Mouse (Mus musculus) common myeloid progenitor, adult 5-6 weeks (primary cell): ENCODE measurements around the gene BC029722. TPM values are rescaled to one million over a fixed set of nuclear protein-coding genes. Genes with fewer than 3 reads are reported as not detected.

Experiments
- ATAC-seq: replicated peaks from 2 replicates; pipeline ENCODE4 v1.8.0; 2016; ENCODE audit warnings: low read depth, mild to moderate bottlenecking, moderate TSS enrichment, inconsistent platforms; ENCODE audit not compliant: poor library complexity, severe bottlenecking
- total RNA-seq: library from RNA; stranded (forward); fragments of 200-1000, 187-1606 nt; gene quantifications from 2 replicates; pipeline ENCODE4 v1.2.3, GENCODE M21; 2017

Gene BC029722
- total RNA-seq, 1 experiment from 2014 or later = 15.3 TPM

- ATAC-seq = no peak
These were observed 31.0 kb downstream of the BC029722 start for GRCm38 (mm10) chr2:155787949-155788931.

DNA sequence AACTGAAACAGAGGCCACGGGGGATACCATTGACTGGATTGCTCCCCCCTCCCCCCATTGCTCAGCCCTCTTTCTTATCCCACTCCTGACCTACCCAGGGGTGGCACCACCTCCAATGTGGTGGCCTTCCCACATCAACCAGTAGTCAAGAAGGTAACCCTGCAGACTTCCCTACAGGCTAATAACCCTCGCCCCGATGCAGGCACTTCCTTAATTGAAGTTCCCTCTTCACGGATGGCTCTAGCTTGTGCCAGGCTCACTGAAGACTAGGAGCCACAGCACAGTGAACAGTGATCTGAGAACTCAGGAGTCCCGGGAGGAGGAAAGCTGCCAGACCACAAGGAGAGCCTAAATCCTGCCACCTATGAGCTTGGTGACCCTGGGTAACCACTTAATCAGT, 32.3 kb downstream of the BC029722 start:
- ATAC-seq = peak; percentile 65; the same call in 1 of the 2 replicates

GRCm38 (mm10) chr2:155784534-155784933, 34.7 kb downstream of the BC029722 start:
- no peak for ATAC-seq

- ATAC-seq = no peak
These were observed 39.7 kb downstream of the BC029722 start for GRCm38 (mm10) chr2:155779506-155779905.

DNA sequence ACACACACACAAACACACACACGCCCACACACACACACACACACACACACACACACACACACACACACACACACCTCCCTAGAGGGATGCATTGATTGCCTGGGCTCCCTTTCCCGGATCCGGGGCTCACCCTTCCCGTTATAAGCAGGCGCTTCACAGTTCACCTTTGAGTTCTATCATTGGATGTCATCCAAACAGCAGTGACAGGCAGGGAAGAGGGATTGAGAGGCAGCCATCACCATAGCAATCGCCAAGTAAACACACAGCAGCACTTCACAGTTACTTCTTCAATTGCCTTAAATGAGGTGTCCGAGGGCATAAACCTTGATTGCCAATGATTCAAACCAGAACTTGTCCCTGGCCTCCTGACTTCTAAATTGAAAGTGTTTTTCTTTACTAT, 40.2 kb downstream of the BC029722 start:
- ATAC-seq = no peak

DNA sequence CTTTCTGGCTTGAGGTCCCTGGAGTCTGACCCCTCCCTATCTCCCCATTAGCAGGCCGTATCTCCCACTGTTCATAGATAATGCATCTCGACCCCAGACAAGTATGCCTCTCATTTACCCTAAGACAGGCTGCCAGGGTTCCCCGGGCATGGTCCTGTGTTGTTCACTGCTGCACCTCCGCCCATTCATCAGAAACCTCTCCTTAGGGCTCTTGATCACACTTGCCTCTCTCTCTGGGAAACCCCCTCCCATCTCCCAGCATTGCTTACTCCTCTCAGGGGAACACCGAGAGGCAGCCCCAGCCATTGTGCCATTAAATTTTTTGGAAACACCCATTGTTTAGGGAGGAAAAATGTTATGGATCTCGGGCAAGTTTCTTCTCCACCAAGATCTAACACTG, 41.2 kb downstream of the BC029722 start:
- ATAC-seq = no peak

DNA sequence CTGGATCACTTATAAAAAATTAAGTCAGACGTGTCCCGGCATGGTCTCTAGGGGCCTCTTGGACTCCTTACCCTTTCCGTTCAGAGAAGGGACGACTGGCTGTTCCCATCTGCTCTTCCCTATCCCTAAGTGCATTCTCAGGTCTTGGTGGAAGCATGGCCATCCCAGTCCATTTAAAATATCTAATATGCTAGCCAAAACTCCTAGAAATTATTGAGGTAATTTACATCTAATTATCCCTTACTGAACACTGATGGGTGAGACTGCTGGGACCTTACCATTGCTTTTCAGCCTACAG, 41.6 kb downstream of the BC029722 start:
- ATAC-seq = no peak

GRCm38 (mm10) chr2:155776824-155777687, 42.2 kb downstream of the BC029722 start:
- ATAC-seq = no peak

DNA sequence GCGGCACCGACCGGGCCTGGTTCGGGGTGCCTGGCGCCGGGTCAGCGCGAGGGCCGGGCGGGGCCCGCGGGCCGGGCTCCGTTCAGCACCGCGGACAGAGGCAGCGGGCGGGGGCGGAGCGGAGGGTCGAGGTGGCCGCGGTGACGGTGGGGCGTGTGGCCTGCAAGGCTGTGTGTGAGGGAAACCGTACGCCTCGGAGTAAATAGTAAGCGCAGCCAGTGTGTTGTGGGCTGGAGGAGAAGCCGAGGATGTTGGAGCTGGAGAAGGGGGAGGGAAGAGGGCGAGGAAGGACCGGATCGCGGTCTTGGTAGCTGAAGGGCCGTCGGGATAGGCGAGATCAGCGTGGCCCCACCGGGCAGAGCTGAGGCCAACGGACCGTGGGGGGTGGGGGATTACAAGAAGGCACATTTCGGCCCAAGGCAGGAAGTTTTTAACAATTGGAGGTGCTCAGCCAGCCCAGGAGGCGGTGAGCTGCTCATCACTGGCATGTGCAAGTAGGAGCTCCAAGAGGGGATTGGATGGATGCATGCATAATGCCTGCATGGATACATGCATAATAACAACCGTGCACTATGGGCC, 43.5 kb downstream of the BC029722 start:
- peak; percentile 93 for ATAC-seq

DNA sequence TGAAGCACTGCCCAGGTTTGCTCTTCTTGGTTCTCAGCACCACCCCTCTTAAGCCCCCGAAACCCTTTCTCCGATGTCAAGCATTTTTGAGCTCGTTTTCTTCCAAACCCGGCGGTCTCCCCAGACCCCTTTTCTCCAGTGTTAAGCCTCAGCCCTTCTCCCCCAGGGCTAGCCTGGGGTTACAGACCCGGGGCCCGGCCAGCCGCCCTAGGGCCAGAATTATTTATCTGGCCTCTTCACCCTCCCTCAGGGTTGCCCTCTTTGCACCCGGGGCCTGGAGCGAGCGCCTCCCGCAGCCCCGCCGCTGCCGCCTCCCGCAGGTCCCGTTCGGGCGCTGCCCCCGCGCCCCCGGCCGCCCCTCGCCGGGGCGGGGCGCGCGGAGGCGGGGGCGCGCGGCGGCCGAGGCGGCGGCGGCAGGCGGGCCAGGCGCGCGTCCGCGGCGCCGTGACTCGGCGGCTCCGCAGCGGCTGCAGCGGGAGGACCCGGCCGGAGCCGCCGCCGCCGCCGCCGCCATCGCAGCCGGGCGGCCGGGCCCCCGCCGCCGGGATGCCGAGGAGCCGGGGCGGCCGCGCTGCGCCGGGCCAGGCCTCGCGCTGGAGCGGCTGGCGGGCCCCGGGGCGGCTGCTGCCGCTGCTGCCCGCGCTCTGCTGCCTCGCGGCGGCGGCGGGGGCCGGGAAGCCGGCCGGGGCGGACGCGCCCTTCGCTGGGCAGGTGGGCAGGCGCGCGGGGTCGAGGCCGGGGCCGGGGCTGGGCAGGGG, 44.1 kb downstream of the BC029722 start, which contains the start of gene Mmp24:
Gene Mmp24, plus strand, starts transcription at position 416 of the 758 bp plus-strand sequence.
- no peak for ATAC-seq

DNA sequence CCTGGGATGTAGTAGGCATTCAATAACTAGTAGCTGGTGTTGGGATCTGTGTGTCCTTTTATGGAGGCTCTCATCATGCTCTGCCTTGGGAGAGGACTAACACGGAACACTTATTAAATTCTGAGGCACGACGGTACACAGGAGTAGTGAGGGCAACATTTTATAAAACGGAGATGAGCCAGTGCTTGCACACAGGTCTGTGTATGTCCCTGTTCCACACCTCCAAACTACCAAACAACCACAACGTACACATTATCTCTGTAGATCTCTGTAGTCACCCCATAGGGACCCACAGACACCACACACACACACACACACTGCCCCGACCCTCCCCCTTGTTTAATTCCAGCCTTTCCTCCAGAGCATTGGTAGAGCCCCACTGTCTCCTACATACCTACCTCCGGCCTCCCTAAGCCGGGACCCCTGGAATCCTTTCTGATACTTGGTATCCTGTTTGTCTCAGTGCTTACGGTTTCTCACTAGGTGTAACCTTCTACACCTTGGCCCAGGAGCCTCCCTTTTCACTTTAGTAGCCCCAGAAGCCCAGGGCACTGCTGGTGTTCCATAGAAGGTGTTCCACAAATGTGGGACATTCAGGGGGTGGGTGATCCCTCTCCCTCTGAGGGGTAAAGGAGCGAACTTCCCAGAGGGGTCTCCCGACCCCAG, 44.8 kb downstream of the BC029722 start:
- ATAC-seq = no peak

DNA sequence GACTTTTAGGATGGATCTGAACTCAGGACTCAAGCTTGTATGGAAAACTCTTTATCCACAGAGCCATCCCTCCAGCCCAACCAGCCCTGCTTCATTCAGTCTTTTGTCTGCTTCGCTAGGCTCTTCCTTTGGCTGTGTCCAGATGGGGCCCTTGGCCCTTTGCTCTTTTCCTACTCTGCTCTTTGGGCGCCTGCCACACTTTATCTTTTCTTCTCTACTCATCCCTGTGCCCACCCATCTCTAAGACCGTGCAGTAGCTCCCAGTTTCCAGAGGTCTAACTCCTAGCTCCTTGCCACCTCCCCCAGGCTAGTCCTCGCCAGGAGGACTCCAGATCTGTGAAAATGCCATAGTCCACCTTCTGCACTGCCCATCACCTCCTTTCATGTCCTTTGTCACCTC, 45.6 kb downstream of the BC029722 start:
- no peak for ATAC-seq

Other genes with a start within 250 kb of the BC029722 start
- gene Gss, start 226.6 kb downstream of the BC029722 start, total RNA-seq = 18.4 and 22.5 TPM in 2 replicates
- gene Myh7b, start 208.2 kb downstream of the BC029722 start, total RNA-seq = 0.05 TPM in 1 of 2 replicates, not detected in the other
- gene Trpc4ap, start 127.0 kb downstream of the BC029722 start, total RNA-seq = 73.5 and 77.3 TPM in 2 replicates
- 27.8 and 36.5 TPM in 2 replicates for gene Edem2, start 90.0 kb downstream of the BC029722 start, total RNA-seq
- gene Gm17581, start 83.6 kb downstream of the BC029722 start, total RNA-seq = not detected in 2 replicates
- 0.39 and 3.4 TPM in 2 replicates for gene Procr, start 68.3 kb downstream of the BC029722 start, total RNA-seq
- 0.32 TPM in 1 of 2 replicates, not detected in the other for gene Mmp24, start 44.1 kb downstream of the BC029722 start, total RNA-seq
- gene Eif6, start 7.5 kb upstream of the BC029722 start, total RNA-seq = 49.4 and 83.3 TPM in 2 replicates
- not detected in 2 replicates for gene Fam83c, start 15.4 kb upstream of the BC029722 start, total RNA-seq
- gene Uqcc1, start 110.9 kb upstream of the BC029722 start, total RNA-seq = 58.5 and 105 TPM in 2 replicates
- gene Gm15557, start 121.3 kb upstream of the BC029722 start, total RNA-seq = not detected in 2 replicates
- not detected in 2 replicates for gene Gdf5, start 125.9 kb upstream of the BC029722 start, total RNA-seq
- gene Cep250, start 137.0 kb upstream of the BC029722 start, total RNA-seq = 36.6 and 46.4 TPM in 2 replicates
- 4.3 TPM in 1 of 2 replicates, not detected in the other for gene 6430550D23Rik, start 188.6 kb upstream of the BC029722 start, total RNA-seq
- gene Ergic3, start 188.6 kb upstream of the BC029722 start, total RNA-seq = 55.3 and 84.7 TPM in 2 replicates
- gene Fer1l4, start 233.5 kb upstream of the BC029722 start, total RNA-seq = not detected in 2 replicates
- gene Spag4, start 245.7 kb upstream of the BC029722 start, total RNA-seq = 2.4 and 2.6 TPM in 2 replicates